Mouse (Mus musculus) central nervous system, embryonic 14 days (tissue): ENCODE results near the gene Zfp106. TPM values are rescaled to one million over a fixed set of nuclear protein-coding genes. Genes with fewer than 3 reads are reported as not detected.

ENCODE experiments used
- polyA plus RNA-seq: library from polyadenylated mRNA; depleted of rRNA; stranded (reverse); fragments of >200 nt; gene quantifications from 2 replicates; pipeline ENCODE4 v1.2.3, GENCODE M21; 2012; rRNA removed

Zfp106 gene
- polyA plus RNA-seq: 43.1 and 44.4 TPM in 2 replicates

GRCm38 (mm10) chr2:120563235-120563990 lies at the start of gene Zfp106:
TSS of gene Zfp106 (minus strand) at chr2:120563843.

GRCm38 (mm10) chr2:120608830-120609723 lies 45.4 kb upstream of the Zfp106 start, which contains the start of the genes Haus2 and Lrrc57:
TSS of gene Haus2 (plus strand) at chr2:120609383.
TSS of gene Lrrc57 (minus strand) at chr2:120609520.

GRCm38 (mm10) chr2:120566886-120567797 lies 3.5 kb upstream of the Zfp106 start, which contains the start of gene Snap23:
TSS of gene Snap23 (plus strand) at chr2:120567671.

Other genes with a start within 250 kb of the Zfp106 start
- 0.04 and 0.18 TPM in 2 replicates for gene Pla2g4f, start 249.7 kb downstream of the Zfp106 start, polyA plus RNA-seq
- 52.5 and 57.6 TPM in 2 replicates for gene Vps39, start 210.7 kb downstream of the Zfp106 start, polyA plus RNA-seq
- gene Ganc, start 159.9 kb downstream of the Zfp106 start, polyA plus RNA-seq: 7.8 and 8.0 TPM in 2 replicates
- 20.4 and 20.5 TPM in 2 replicates for gene Tmem87a, start 159.7 kb downstream of the Zfp106 start, polyA plus RNA-seq
- gene Capn3, start 107.8 kb downstream of the Zfp106 start, polyA plus RNA-seq: 1.1 and 2.1 TPM in 2 replicates
- 25.3 and 28.9 TPM in 2 replicates for gene Snap23, start 3.8 kb upstream of the Zfp106 start, polyA plus RNA-seq
- gene Haus2, start 45.5 kb upstream of the Zfp106 start, polyA plus RNA-seq: 16.7 TPM in 2 replicates
- gene Lrrc57, start 45.7 kb upstream of the Zfp106 start, polyA plus RNA-seq: 21.4 and 26.4 TPM in 2 replicates
- 13.9 and 16.5 TPM in 2 replicates for gene Stard9, start 65.3 kb upstream of the Zfp106 start, polyA plus RNA-seq